Mouse (Mus musculus): ENCODE results near the gene Enah. TPM values are rescaled to one million over a fixed set of nuclear protein-coding genes. Genes with fewer than 3 reads are reported as not detected.

The Enah gene
- polyA plus RNA-seq, 1 experiment: not detected

DNA sequence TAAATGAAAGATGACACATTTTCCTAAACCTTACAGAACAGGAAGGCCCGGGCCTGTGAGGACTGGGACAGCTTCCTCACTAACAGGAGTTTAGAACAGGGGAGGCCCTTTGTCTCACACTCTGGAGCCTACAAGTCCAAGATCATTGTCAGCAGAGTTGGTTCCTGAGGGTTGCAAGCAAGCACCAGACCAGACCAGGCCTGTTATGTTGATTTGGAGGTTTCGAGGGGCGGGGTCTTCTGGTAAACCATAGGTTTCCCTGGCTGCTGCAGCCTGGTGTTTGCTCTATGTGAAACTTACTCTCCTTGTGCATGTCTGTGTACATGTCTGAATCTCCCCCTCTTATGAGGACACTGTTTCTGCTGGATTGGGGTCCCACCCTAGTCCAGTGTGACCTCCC is 20.7 kb upstream of the Enah start:
- no peak for TF ChIP-seq GATA1 (IDR thresholded peaks at IDR 0.05; ENCODE audit: low read length)

DNA sequence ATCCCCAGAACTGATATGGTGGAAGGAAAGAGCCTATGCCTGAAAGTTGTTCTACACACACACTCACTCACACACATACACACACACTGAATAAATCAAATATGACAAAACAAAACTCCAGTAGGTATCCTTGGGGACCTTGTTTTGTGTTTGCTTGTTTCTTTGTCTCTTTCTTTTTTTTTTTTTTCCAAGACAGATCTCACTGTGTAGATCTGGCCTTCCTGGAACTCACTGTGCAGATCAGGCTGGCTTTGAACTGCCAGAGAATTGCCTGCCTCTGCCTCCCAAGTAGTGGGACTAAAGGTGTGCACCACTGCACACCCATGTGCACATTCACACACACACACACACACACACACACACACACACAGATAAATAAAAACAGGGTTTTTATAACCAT is 12.0 kb upstream of the Enah start:
- no peak for TF ChIP-seq GATA1 (IDR thresholded peaks at IDR 0.05; ENCODE audit: low read length)

DNA sequence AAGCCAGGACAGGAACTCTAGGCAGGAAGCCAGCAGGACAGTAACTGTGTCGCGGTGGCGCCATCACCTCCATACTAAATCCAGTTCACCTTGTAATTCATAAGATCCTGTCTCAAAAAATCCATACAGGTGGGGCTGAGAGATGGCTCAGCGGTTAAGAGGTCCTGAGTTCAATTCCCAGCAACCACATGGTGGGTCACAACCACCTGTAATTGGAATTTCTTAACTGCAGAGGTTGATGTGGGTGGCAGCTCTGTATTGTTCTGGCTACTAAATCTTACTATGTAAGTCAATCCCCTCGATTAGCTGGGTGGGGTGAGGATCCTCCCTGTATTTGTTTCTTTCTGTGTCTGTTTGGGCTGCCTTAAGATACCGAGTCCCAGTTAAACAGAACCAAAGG is 11.3 kb upstream of the Enah start:
- no peak for TF ChIP-seq GATA1 (IDR thresholded peaks at IDR 0.05; ENCODE audit: low read length)

DNA sequence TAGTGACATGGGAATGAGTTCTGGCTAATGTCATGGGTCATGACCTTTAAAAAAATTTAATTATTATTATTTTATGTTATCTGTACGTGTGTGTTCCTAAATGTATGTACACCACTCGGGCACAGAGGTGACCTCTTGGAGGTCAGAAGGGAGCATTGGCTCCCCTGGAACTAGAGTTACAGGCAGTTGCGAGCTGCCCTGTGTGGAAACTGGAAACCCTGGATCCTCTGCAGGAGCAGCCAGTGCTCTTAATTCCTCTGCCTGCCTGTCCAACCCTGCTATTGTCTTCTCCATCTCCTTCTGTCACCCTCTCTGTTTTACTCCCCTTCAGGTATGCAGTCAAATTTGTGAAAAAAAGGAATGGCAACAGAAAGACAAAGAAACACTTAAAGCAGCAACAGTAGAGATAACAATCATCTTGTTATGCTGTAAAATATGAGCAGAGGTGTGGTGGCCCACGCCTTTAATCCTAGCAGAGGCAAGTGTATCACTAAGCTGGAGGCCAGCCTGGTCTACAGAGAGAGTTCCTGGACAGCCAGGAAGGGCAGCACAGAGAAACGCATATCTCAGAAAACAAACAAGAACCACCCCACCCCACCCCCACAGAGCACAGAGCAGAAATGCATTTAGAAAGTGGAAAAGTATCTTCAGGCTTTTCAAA is 10.3 kb upstream of the Enah start:
- TF ChIP-seq GATA1 (IDR thresholded peaks at IDR 0.05; ENCODE audit: low read length): no peak

DNA sequence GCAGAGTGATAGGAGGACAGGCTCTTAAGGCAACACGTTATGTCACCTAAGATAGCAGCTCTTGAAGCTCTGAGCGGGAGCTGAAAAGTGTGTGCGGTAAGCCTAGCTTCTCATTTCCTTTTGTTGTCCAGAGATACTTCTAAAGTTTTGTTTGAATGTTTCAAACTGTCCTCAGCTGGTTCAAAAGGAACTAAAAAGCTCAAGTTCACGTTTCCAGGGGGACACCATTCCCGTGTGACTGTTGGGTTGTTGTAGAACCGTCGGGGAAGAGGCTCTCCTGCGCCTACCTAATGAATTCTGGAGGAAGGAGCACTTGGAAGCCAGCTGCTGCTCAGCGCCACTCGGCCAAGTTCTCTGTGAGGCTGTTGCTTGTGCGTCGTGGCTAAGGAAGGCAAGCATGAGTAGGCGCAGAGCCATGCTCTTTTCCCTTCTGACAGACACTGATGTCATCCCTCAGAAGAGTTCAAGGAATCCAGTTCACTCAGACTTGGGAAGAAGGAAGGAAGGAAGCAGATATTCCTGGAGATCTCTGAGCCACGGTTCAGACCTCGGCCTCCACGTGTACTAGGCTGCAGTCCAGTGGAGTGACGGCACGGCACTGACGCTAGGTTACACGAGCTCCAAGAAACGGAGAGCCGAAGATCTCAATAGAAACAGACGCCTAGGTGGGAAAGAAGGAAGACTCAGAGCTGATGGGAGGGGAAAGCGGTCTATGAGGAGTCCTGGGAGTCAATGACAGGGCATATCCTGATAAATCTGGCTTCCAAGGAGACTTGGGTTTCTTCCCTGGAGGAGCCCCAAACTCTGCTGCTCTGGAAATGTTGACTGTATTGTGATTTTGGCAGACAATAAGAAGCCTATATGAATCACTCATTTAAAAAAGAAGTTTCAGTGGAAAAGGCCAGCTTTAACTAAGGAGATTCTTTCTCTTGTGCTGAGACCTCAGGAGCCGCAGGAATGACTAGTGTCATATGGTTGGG is 8.7 kb upstream of the Enah start:
- no peak for TF ChIP-seq GATA1 (IDR thresholded peaks at IDR 0.05; ENCODE audit: low read length)

DNA sequence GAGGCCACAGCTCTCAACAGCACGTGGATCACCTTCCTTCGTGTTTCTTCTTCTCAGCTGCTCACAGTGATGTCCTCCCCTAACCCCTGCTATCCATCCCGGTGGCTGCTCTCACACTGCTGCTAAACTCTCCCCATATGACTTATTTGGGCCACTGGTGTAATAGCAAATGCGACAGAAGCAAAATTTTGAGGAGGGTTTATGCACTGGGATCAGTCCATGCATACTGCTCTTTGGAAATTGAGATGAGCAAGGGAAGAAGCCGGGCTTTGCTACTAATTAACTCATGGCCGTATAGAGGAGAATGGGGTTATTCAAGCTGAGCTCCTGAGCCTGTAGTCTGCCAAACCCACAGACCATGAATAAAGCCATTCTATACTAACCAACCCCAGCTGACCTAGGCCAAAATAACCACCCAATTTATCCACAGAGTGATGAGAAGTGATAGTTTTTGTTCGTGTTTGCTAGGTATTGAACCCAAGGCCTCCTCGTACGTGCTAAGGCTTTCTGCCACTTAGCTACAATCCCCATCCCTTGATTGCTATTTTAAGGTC is 7.7 kb upstream of the Enah start:
- TF ChIP-seq GATA1 (IDR thresholded peaks at IDR 0.05; ENCODE audit: low read length): no peak

DNA sequence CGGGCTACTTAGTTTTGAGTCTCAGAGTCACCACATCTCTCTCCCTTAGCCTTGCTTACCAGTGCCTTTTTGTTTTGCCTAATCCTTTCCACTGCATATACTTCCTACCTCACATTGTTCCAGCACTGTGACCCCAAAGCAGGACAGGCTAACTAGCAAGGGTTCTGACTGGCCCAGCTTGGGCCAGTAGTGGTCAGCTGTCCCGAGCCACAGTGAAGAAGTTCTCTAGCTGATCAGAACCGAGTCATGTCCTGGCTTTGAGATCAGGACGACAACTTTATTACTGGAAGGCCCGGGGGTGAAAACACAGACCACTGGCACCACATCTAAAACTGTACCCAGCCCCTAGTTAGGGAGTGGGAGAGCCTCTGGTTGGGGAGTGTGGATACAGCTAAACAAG is 7.0 kb upstream of the Enah start:
- no peak for TF ChIP-seq GATA1 (IDR thresholded peaks at IDR 0.05; ENCODE audit: low read length)

DNA sequence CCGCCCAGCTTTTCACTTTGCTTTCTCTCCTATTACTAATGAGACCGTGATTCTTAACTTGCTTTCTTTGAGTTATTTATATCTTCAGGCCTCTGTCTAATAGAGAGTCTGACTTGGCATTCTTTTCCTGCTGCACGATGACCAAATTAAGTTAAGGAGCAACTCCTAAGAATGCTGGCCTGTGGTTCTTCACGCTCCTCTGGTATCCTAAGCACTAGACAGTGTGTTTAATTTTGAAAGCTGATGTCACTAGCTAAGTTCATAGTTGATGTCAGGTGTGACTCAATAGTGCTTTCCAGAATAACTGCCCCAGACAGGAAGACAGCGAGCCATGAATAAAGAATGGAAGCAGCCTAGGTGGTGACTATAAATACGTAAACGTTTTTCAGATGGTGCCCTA is 6.3 kb upstream of the Enah start:
- TF ChIP-seq GATA1 (IDR thresholded peaks at IDR 0.05; ENCODE audit: low read length): no peak

DNA sequence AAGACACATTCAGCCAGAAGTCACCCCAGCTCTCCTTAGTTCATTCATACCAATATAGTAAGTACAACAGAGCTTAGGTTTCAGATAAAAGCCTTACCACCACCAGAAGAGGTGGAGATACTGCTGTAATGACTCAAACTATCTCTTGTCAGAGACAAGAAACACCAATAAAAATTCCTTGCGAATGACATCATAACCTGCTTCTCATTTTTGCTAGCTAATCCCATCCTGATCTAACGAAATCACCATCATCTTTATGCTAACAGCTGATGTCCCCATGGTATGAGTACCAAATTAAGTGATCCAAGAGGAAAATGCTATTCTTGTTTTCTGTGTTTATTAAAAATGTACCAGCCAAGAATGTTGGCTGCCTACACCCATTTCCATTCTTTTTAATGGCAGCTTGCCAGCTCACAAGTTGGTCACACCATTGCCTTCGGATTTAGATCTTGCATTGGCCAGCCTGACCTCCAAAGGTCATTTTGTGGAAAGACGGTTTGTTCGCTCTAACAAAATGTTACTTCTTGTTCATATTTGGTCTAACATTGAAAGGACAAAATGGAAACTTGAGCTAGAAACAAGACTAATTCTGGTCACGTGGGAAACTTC is 2.0 kb upstream of the Enah start:
- TF ChIP-seq GATA1 (IDR thresholded peaks at IDR 0.05; ENCODE audit: low read length): no peak

DNA sequence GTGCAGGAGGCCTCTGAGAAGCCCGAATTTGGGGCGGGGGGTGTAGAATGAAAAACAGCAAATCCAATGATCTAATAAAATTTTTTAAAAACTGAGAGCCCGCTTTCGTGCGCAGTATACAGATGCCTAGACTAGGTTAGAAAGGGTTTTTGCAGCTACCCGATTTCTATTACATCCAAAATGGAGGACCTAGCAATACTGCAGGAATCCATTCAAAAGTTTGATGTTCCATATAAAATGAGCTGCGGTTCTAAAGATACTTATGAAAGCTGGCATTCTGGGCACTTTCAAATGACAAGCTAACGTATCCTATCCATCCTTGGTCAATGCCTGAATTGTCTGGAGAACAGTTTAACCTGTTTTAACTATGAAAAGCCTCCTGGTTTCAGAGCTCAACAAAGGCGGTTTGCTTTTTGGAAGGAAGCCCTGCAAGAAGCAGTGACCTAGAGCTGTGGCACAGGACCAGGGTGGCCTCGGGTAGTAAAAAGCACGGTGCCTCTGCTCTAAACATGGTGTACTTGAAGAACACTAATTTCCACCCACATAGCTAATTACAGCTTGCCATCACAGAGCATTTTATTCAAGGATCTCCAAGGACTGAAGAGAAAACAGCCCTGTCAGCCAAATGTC is 1.2 kb upstream of the Enah start:
- no peak for TF ChIP-seq GATA1 (IDR thresholded peaks at IDR 0.05; ENCODE audit: low read length)

DNA sequence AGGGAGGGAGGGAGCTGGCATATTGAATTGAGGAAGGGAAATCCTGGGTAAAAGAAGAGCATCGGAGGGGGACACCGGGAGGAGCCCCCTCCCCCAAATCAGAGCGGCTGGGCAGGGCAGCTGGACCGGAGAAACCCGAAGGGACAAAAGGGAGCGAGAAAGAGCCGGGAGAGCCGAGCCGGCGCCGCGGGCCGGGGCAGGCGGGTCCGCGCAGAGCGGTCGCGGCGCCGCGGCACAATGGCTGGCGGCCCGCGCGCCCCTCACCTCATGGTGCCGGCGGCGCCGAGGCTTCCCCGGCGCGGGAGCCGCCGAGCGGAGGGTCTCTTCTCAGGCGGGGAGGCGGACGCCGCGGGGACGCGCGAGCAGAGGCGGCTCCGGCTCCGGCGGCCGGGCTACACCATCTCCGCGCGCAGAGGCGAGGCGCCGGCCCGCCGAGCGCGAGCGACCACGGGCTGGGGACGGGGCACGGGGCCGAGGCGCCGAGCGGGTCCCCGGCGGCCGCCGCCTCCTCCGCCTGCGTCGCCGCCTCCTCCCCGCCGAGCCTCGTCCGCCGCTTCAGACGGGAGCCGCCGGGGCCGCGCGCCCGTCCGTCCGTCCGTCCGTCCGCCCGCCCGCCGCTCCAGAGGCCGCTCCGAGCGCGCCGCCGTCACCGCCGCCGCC is 394 bp downstream of the Enah start:
- TF ChIP-seq GATA1 (IDR thresholded peaks at IDR 0.05; ENCODE audit: low read length): no peak

DNA sequence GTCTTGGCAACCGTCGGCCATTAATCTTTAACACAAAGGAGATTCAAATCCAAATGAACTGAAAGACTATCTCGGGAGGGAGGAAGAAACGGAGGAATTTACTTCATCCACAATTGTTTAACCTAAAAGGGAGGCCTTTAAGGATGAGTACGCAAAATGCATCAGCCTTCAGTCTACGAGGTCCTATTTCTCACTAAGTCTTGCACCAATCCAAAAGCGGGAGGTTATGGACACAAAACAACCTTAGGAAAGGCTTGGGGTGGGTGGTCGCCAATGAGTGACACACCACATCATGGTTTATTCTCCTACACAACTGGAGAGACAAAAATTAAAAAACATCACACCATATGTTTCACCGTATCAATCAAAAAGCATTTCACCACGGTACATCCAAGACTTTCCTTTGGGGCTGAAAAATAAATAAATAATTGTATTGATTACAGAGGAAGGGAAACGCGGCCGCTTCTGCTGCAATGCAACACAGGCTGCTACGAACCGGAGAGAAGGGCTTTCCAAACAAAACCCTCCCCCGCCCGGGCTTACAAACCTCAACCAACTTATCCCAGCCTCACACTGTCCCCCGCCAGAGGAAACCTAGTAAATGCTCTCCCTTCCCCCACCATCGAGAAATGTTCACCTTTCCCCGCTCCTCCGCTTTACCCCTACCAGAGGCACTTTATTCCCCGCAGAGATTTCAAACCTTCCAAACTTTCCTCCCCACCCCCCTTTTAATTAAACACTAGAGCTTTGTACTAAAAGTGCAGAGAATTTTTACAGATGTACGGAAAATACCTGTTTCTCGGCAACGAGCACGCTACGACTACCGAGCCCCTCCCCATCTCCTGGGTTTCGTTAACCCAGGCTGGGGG is 1.2 kb downstream of the Enah start:
- TF ChIP-seq GATA1 (IDR thresholded peaks at IDR 0.05; ENCODE audit: low read length): no peak

DNA sequence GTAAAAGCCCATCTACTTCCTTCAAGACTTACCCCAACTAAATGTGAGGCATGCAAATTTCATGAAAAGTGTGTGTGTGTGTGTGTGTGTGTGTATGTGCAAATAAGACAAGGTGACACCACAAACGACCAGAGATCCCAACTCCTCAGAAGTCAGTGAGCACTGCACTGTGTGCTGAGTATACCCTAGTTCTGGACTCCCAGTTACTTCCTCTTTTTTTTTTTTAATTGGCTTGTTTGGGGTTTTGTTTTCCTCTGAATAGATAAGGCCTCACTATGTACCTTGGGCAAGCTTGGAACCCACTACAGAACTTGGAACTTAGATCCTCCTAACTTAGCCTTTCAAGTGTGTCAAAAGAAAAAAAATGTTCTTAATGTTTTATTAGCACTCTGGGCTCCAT is 14.0 kb downstream of the Enah start:
- TF ChIP-seq GATA1 (IDR thresholded peaks at IDR 0.05; ENCODE audit: low read length): no peak

DNA sequence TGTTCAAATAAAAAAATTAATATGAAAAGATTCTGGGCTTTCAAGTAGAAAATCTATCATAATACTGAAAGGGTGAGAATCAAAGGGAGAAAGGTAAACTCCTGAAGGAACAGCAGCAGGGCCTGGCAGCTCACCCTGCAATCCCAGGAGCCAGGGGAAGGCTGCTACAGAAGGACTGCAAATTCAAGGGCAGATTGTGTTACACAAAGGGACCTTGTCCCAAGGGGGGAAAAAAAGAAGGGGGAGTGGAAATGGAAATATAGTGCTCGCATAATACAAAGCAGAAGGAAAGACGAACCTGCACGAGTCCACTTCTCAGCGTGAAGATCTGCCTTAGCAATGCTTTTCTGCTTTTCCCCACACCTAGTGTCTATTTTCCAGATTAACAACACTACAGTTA is 21.1 kb downstream of the Enah start:
- TF ChIP-seq GATA1 (IDR thresholded peaks at IDR 0.05; ENCODE audit: low read length): no peak

All from G1E-ER4 (cell line).